Mouse (Mus musculus) layer of hippocampus, postnatal 25 days (tissue): Measurements from ENCODE around the gene Rnase11. TPM values are rescaled to one million over a fixed set of nuclear protein-coding genes. Genes with fewer than 3 reads are reported as not detected.

Experiments used
- DNase-seq, 2 experiments: peaks; one replicate each; pipeline ENCODE4 v3.0.0; 2022; ENCODE audit warnings: mixed read lengths in 2 of 2, low spot score in 1 of 2; ENCODE audit errors: extremely low spot score in 1 of 2
- total RNA-seq, 2 experiments: library from RNA; stranded (reverse); gene quantifications; 2 replicates each; pipeline ENCODE4 v1.2.3; 2021

The Rnase11 gene
- total RNA-seq, 2 experiments from 2014 or later = not detected

- DNase-seq = peak in 1 of 2 experiments; percentile 75
Observed at GRCm38 (mm10) chr14:51082599-51083581, 32.9 kb upstream of the Rnase11 start.

GRCm38 (mm10) chr14:51081035-51081434 is 31.1 kb upstream of the Rnase11 start:
- no peak for DNase-seq

GRCm38 (mm10) chr14:51079180-51079579 is 29.2 kb upstream of the Rnase11 start:
- DNase-seq = no peak

- DNase-seq = no peak
Observed at GRCm38 (mm10) chr14:51074335-51074734, 24.4 kb upstream of the Rnase11 start, which contains the start of gene Olfr750. Olfr750 (minus strand) TSS chr14:51074435.

GRCm38 (mm10) chr14:51069617-51070016 is 19.7 kb upstream of the Rnase11 start:
- peak in 1 of 2 experiments; percentile 33 for DNase-seq

GRCm38 (mm10) chr14:51068956-51069355 is 19.0 kb upstream of the Rnase11 start:
- DNase-seq = no peak

DNA sequence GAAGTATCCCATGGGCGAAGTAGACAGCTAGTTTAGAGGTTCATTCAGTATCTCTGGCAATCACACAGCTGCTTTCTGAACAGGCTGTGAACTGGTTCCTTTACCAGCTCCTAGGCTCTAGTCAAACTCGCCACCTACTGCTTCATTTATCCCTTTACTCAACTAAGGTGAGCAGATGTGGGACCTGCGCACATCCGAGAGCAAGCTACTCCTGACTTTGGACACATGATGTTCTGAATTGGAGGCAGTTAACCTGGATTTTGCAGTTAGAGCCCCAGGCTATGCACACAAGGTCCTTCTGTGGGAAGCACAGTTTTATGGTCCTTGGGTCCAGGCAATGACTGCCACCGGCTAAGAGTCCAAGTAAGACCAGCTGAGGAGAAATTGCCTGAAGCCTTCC is 10.8 kb upstream of the Rnase11 start:
- no peak for DNase-seq

GRCm38 (mm10) chr14:51057401-51057831 is 7.5 kb upstream of the Rnase11 start, which contains the start of gene Rnase12:
Rnase12 (minus strand) TSS chr14:51057661.
- no peak for DNase-seq

DNA sequence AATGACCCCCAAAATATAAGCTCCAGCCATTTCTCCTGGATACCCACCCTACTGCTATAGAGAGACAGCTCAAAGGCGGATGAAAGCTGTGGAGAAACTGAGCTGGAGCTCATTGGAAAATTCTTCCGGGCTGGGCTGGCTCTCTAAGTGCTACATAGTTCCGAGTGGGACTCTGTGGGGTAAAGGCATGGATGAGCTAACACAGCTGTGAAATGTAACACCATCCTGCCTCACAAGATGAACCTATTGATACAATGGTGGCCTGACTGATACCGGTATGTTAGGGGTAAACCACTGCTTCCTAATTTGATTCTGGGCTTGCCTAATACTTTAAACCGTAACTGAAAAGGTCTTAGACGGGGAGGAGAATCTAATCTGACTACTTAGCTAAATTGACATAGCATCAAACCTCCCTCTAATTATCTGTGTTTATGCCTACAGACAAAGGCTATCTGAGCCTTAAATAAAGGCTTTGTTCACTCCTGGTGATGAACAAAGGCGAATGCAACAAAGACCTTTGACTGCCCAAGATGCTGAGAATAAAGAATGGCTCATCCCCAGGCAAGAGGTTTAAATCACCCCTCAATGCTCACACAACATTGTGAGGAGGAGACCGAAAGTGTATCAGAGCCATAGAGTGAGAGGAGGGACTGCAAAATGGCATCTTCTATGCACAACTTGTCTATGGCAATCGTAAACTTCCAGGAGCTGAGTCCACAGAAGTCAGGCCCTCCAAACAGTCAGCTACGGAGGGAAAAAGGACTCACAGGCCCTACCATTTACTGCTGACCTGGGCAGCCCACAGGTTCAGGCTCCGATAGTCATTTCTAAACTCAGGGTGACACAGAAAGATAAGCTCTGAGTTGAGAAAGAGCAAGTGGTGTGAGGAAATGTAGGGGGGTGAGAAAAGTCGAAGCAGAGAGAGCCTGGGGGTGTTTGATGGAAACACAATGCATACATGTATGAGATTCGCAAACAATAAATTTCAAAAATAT is 4.6 kb upstream of the Rnase11 start:
- no peak for DNase-seq

DNA sequence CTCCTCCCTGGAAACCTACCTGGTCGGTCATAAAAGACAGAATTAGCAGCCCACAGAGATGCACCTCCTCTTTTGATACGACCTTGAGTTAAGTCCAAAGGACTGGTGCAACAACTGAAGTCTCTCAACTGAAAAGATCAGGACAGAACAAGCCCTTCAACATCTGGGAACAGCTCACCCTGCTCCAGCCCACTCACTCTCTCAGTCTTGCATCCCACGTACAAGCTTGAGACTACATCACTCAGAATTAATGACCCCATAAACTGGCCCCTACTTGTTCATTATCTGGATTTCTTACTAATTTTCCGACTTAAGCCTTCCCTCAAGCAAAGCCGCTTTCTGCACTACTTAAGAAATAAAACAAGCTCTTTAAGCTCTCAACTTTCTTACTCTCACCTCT is 3.2 kb upstream of the Rnase11 start:
- DNase-seq = no peak

DNA sequence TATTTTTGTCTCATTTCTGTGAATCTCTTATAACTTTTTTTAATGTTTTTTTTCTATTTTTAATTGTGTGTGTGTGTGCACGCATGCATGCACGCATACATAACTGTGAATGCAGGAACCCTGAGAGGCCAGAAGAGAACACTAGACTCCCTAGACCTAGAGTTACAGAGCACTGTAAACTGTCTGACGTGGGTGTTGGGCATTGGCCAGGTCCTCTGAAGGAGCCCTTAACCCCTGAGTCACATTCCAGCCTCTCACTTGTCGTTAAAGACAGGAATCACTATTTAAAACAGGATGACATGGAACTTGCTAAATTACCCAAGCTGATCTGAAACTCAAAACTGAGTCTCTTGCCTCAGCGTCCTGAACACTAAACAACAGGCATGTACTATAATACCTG is 2.0 kb upstream of the Rnase11 start:
- DNase-seq = no peak

GRCm38 (mm10) chr14:51047846-51048245 is 2.1 kb downstream of the Rnase11 start:
- DNase-seq = no peak

DNA sequence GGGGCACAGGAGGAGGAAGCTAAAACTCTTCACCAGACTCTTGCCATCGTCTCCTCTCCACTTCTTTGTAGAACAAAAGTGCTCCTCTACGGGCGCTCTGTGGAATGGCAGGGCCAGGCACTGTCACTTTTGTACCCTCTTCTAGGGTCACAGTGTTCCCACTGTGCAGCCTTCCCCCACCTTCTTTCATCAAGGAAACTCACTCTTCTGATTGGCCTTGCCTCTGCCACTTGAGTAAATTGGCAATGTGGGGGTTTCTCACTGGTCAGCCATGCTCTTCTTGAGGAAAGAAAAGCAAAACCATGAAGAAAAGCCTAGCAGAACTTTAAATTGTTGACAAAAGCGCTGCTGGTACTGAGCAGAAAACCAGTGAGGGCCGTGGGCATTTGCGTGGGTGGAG is 8.2 kb downstream of the Rnase11 start, which contains the start of gene Rnase9:
Gene Rnase9 (minus strand): TSS at position 101 of the 400 bp plus-strand sequence.
- DNase-seq = no peak

- DNase-seq = no peak
Observed at GRCm38 (mm10) chr14:51036214-51036613, 13.7 kb downstream of the Rnase11 start.

DNA sequence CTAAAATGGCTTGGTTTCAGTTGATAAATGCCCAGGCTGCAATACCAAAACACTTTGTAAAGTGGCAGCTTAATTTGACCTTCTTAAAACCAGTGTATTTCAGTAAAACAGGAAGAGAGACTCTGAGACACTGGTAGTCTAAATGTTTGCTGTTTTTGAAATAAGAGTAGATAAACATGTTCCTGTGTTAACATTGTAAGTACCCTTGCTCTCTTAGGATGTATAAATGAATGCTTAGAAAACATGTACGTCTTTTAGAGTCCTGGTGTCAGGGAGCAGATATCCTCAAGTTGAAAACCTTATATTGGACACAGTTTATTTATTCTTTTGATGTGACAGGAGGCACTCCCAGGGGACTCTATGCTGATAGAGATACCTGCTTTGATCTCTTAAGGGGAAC is 14.8 kb downstream of the Rnase11 start:
- DNase-seq = no peak

GRCm38 (mm10) chr14:51027387-51028155 is 22.4 kb downstream of the Rnase11 start:
- DNase-seq = no peak

GRCm38 (mm10) chr14:51026391-51027133 is 23.4 kb downstream of the Rnase11 start:
- DNase-seq = peak in 1 of 2 experiments; percentile 65

- no peak for DNase-seq
Observed at GRCm38 (mm10) chr14:51024820-51025219, 25.1 kb downstream of the Rnase11 start.

GRCm38 (mm10) chr14:51023457-51023856 is 26.5 kb downstream of the Rnase11 start:
- DNase-seq = no peak
